Mouse (Mus musculus) midbrain, postnatal 0 days (tissue): ENCODE results near the gene Gga3. TPM values are rescaled to one million over a fixed set of nuclear protein-coding genes. Genes with fewer than 3 reads are reported as not detected.

Experiments used
- ATAC-seq: fragments of 200-750 bp; cut with Nextera tagmentation; 2 replicates; pipeline ENCODE4 v1.8.0; 2017; ENCODE audit warnings: moderate number of reproducible peaks, mild to moderate bottlenecking, moderate TSS enrichment, moderate library complexity; ENCODE audit not compliant: low FRiP score
- DNase-seq: peaks from one replicate; pipeline ENCODE4 v3.0.0-alpha.2; 2015; ENCODE audit warnings: low spot score
- H3K27ac ChIP-seq: fragments of 300-500 bp; sonication (generic); 2 replicates; pipeline ENCODE4 v1.5.1; 2014; ENCODE audit warnings: low read depth, mild to moderate bottlenecking, low read length, mixed read lengths
- H3K27me3 ChIP-seq: fragments of 300-500 bp; sonication (generic); 2 replicates; pipeline ENCODE4 v1.6.1; 2014; ENCODE audit warnings: low read length, control low read depth, mixed read lengths; ENCODE audit not compliant: insufficient read depth
- H3K36me3 ChIP-seq: fragments of 300-500 bp; sonication (generic); 2 replicates; pipeline ENCODE4 v1.6.1; 2014; ENCODE audit warnings: low read length, control low read depth, mixed read lengths; ENCODE audit not compliant: insufficient read depth
- H3K4me1 ChIP-seq: fragments of 300-500 bp; sonication (generic); 2 replicates; pipeline ENCODE4 v1.6.1; 2014; ENCODE audit warnings: mild to moderate bottlenecking, control low read depth, antibody characterized with exemption, low read length, mixed read lengths; ENCODE audit not compliant: insufficient read depth
- H3K4me2 ChIP-seq: fragments of 300-500 bp; sonication (generic); 2 replicates; pipeline ENCODE4 v1.6.1; 2014; ENCODE audit warnings: low read depth, mild to moderate bottlenecking, low read length, mixed read lengths; ENCODE audit not compliant: poor library complexity, severe bottlenecking
- H3K4me3 ChIP-seq: fragments of 300-500 bp; sonication (generic); 2 replicates; pipeline ENCODE4 v1.5.1; 2014; ENCODE audit warnings: low read depth, mild to moderate bottlenecking, low read length, moderate library complexity
- H3K9ac ChIP-seq: fragments of 300-500 bp; sonication (generic); replicated peaks from 2 replicates; pipeline ENCODE4 v1.6.1; 2014; ENCODE audit warnings: mild to moderate bottlenecking, low read length, moderate library complexity, mixed read lengths; ENCODE audit not compliant: poor library complexity, severe bottlenecking
- H3K9me3 ChIP-seq: fragments of 300-500 bp; sonication (generic); 2 replicates; pipeline ENCODE4 v1.6.1; 2016; ENCODE audit warnings: low read length, control low read depth
- CTCF ChIP-seq: IDR thresholded peaks from 2 replicates; pipeline ENCODE4 v1.5.1; 2016; ENCODE audit warnings: antibody characterized with exemption, mild to moderate bottlenecking
- WGBS: fragments of 180-500 bp; shearing (Covaris S2); extraction: QIAGEN DNeasy Blood & Tissue Kit; methylation state at CpG from one replicate; pipeline ENCODE4 v1.1.7; 2014; 5-methylcytosine and 5-hydroxymethylcytosine counted together
- polyA plus RNA-seq: library from polyadenylated mRNA; unstranded; fragments of >200 nt; fragmentation: Nextera tagmentation; extraction: Ambion mirVana; gene quantifications from 2 replicates; pipeline ENCODE4 v1.2.1, GENCODE M21; 2015
- total RNA-seq: library from RNA; depleted of rRNA; stranded (reverse); fragments of >200 nt; gene quantifications from 2 replicates; pipeline ENCODE4 v1.2.3, GENCODE M21; 2014

The Gga3 gene
- total and polyA plus RNA-seq, 2 experiments from 2014 or later = 20.5 to 34.5 TPM

DNA sequence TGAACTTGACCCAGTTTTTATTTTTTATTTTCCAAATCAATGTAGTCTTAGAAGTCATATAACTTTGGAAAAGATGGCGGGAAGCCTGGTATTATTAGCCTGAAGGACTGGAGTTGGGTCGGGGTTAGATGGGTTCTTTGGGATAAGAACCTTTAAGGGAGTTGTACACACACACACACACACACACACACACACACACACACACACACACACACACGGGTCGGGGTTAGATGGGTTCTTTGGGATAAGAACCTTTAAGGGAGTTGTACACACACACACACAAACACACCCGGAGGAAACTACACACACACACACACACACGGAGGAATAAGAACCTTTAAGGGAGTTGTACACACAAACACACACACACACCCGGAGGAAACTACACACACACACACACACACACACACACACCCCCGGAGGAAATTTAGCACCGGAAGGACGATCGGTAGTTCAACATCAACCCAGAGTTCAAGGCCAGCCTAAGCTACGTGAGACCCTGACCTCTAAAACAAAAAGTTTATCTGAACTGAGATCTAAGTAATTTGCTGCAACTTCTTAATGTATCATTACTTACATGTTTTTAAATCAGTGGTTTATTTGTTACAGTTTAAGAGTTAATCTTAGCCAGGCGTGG, 24.7 kb upstream of the Gga3 start:
- DNase-seq (no peak), ATAC-seq (no peak)
- H3K9ac ChIP-seq = no peak overlapping the region
- no peak overlapping the region for H3K27ac ChIP-seq
- peaks cover 4% of the 10 kb centered on the region for H3K4me1 ChIP-seq
- no peaks in the 10 kb centered on the region for H3K36me3 ChIP-seq
- no peak for TF ChIP-seq CTCF
- no peaks in the 10 kb centered on the region for H3K27me3 ChIP-seq
- 54% methylated on average over 13 of the region's 13 CpGs for WGBS
- H3K4me3 ChIP-seq = peak overlapping the region; percentile 71
- no peaks in the 10 kb centered on the region for H3K9me3 ChIP-seq
- peak overlapping the region; percentile 44 for H3K4me2 ChIP-seq

DNA sequence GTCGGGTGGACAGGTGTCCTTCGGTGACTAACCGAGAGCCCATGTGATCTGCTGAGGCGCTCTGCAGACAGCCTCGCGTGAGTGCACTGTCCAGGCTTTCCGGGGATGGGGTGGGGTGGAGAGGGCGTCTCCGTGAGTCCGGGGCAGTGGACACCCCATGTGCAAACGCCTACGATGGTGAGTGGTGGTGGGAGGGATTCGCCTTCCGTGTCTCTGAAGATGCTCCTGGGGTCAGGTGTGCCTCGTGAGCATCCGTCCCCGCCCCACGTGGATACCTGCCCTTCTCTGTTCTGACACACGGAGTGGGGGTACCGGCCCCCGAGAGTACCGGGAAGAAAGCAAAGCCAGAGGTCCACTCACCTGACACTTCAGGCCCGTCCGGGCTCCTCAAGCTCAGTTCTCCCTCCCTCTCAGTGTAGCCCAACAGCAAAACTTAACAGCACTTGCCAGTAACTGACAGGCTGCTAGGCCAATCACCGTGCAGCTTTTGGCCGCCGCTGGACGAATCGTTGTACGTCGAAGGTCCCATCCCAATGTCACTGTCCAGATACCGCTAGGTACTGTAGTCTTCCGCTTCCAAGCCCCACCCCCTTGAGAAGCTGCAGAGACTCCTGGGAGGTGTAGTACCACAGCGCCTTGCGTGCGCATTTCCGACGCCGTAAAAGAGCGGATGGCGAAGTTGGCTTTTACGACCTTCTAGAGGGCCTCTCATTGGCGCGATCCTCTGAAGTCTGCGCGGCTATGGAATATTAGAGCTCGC, 24.0 kb upstream of the Gga3 start, which contains the start of gene Slc25a19:
Slc25a19 (minus strand) TSS at position 591 of the 760 bp plus-strand sequence.
- Histone ChIP-seq H3K27me3 (no peaks in the 10 kb centered on the region), H3K4me3 (peak within 1 kb of the TSS; percentile 71), H3K4me1 (peaks cover 4% of the 10 kb centered on the region), H3K9me3 (no peaks in the 10 kb centered on the region), H3K27ac (peak within 1 kb of the TSS; percentile 51), H3K4me2 (peak within 1 kb of the TSS; percentile 82), H3K36me3 (peaks cover 2% of the 10 kb centered on the region), H3K9ac (peak within 1 kb of the TSS; percentile 70)
- no peak for TF ChIP-seq CTCF
- ATAC-seq (peak; percentile 99), DNase-seq (peak; percentile 100)
- WGBS = under 1% methylated on average over 47 of the region's 47 CpGs

DNA sequence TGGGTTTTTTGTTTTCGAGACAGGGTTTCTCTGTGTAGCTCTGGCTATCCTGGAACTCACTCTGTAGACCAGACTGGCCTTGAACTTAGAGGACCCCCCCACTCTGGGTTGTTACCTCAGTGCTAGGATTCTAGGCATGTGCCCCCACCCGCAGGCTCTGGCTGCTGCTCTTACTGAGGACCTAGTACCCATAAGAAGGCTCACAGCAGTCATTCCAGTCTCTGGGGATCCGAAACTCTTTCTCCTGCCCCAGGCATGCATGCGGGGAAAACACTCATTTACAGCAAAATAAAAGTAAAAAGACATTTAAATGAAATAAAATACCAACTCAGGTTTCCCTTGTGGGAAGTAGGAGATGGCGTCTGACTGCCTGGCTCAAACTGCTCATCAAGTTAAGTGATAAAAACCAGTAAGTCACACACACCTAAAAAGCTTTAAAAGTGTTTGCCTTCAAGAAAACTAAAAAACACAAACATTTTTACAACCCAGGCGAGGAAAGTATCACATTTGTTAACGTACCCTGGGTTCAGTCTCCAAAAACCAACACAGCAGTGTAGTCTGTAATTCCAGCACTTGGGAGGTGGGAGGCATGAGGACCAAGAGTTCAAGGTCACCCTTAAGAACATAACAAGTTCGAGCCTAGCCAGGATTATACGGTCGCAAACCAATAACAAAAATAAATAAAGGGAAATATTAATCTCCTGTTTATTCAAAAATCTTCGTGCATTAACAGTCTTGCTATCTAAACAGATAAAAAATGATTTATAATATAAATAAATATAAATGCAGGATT, 23.2 kb upstream of the Gga3 start:
- TF ChIP-seq CTCF = no peak
- H3K36me3 ChIP-seq = peaks cover 10% of the 10 kb centered on the region
- peaks cover 4% of the 10 kb centered on the region for H3K4me1 ChIP-seq
- peak overlapping the region; percentile 71 for H3K4me3 ChIP-seq
- H3K9me3 ChIP-seq = no peaks in the 10 kb centered on the region
- H3K4me2 ChIP-seq = peak overlapping the region; percentile 82
- ATAC-seq (no peak), DNase-seq (no peak)
- 56% methylated on average over 11 of the region's 11 CpGs for WGBS
- H3K27ac ChIP-seq = no peak overlapping the region
- no peaks in the 10 kb centered on the region for H3K27me3 ChIP-seq
- peak overlapping the region; percentile 70 for H3K9ac ChIP-seq

DNA sequence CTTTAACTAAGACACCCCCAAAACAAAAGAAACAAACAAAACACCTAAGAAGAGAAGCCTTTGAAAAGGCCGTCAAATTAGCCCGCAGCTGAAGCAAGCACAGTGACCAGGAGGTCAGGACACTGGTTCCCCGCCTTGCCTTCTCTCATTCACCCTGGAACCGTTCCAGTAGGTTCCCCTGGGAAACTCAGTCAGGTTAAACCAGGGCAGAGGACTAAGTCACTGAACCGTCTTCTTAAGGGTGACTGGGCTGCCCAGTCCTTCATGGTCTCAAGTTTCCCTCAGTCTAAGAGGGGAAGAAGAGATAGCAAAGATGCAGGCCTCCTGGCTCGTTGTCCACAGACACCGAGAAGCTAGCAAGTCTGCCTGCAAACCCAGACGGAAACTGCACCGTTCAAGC, 22.0 kb upstream of the Gga3 start:
- no peak for DNase-seq
- H3K4me1 ChIP-seq = peaks cover 4% of the 10 kb centered on the region
- H3K36me3 ChIP-seq = peaks cover 10% of the 10 kb centered on the region
- 84% methylated on average over 9 of the region's 9 CpGs for WGBS
- no peak overlapping the region for H3K4me2 ChIP-seq
- no peak overlapping the region for H3K4me3 ChIP-seq
- H3K9me3 ChIP-seq = no peaks in the 10 kb centered on the region
- no peaks in the 10 kb centered on the region for H3K27me3 ChIP-seq
- ATAC-seq = no peak
- no peak for TF ChIP-seq CTCF
- H3K27ac ChIP-seq = no peak overlapping the region
- H3K9ac ChIP-seq = no peak overlapping the region

DNA sequence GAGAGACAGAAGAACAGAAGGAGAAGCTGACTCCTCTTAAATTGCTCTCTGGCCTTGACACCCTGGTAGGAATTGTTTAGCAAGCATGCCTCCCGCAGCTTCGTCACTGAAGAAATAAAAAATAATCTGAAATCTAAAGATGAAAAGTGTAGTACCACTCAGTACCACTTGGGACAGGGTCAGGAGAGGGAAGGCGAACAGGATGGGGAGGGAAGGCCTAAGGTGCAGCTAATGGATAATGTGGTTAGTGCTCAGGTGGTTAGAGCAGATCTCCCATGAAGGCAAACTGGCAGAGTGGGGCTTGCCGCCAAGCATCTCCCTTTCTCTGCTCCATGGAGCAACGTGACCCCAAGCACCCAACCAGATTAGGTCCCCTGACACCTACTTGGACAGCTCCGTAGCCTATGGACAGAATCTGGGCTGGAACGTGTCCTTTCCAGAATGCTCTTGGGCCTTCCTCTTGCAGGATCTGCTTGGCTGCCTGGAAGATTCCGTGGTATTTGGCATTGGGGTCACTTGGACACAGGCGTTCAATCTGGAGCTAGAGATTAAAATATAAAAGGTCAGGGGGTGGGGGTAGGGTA, 19.7 kb upstream of the Gga3 start:
- Histone ChIP-seq H3K9me3 (no peaks in the 10 kb centered on the region), H3K4me2 (no peak overlapping the region), H3K4me3 (no peak overlapping the region), H3K4me1 (peaks cover 4% of the 10 kb centered on the region), H3K36me3 (peaks cover 21% of the 10 kb centered on the region), H3K9ac (no peak overlapping the region), H3K27me3 (no peaks in the 10 kb centered on the region), H3K27ac (no peak overlapping the region)
- peak; percentile 66 for TF ChIP-seq CTCF
- DNase-seq = no peak
- 76% methylated on average over 9 of the region's 9 CpGs for WGBS
- ATAC-seq = no peak
